Mouse (Mus musculus) heart, postnatal 25 days (tissue): ENCODE results near the gene Olfr51. TPM values are rescaled to one million over a fixed set of nuclear protein-coding genes. Genes with fewer than 3 reads are reported as not detected.

Source experiments
- total RNA-seq, 2 experiments: library from RNA; stranded (reverse); gene quantifications; 2 replicates each; pipeline ENCODE4 v1.2.3; 2021

Olfr51 gene
- total RNA-seq, 2 experiments from 2014 or later = not detected

Other genes with a start within 250 kb of the Olfr51 start
- gene Zfp354c, start 175.9 kb upstream of the Olfr51 start, total RNA-seq = 1 to 10 TPM; 3.4 to 4.6 TPM
- gene Zfp879, start 162.0 kb upstream of the Olfr51 start, total RNA-seq = 1 to 10 TPM; 1.1 to 1.3 TPM
- gene Grm6, start 152.9 kb upstream of the Olfr51 start, total RNA-seq = not detected
- gene Zfp454, start 115.9 kb upstream of the Olfr51 start, total RNA-seq = 1 to 10 TPM in 1 of 2 experiments, under 1 TPM in 1; 0.86 to 1.1 TPM
- 1 to 10 TPM; 3.3 to 3.7 TPM for gene Zfp2, start 87.4 kb upstream of the Olfr51 start, total RNA-seq
- gene Zfp354b, start 72.0 kb upstream of the Olfr51 start, total RNA-seq = 1 to 10 TPM; 1.4 to 2.2 TPM
- gene 4933414I15Rik, start 59.8 kb upstream of the Olfr51 start, total RNA-seq = not detected
- not detected for gene Prop1, start 49.8 kb upstream of the Olfr51 start, total RNA-seq
- gene Olfr1378, start 37.1 kb upstream of the Olfr51 start, total RNA-seq = not detected
- gene Olfr1377, start 21.6 kb upstream of the Olfr51 start, total RNA-seq = not detected
- gene Olfr54, start 10.6 kb downstream of the Olfr51 start, total RNA-seq = not detected
- not detected for gene Olfr1375, start 44.5 kb downstream of the Olfr51 start, total RNA-seq
- 1 to 10 TPM; 1.6 TPM for gene Zfp354a, start 55.7 kb downstream of the Olfr51 start, total RNA-seq
- not detected for gene Gm12569, start 216.9 kb downstream of the Olfr51 start, total RNA-seq